Mouse (Mus musculus) heart, embryonic 14.5 days (tissue): Measurements from ENCODE around the gene Gm43552. TPM values are rescaled to one million over a fixed set of nuclear protein-coding genes. Genes with fewer than 3 reads are reported as not detected.
A peak's percentile ranks its signal among the peaks of the same experiment; 100 is the strongest.

Experiments used
- ATAC-seq: fragments of 200-750 bp; cut with Nextera tagmentation; 2 replicates; pipeline ENCODE4 v1.8.0; 2017; ENCODE audit warnings: low read depth, moderate TSS enrichment; ENCODE audit not compliant: insufficient number of reproducible peaks, insufficient read depth, low FRiP score
- H3K27ac ChIP-seq, 2 experiments: fragments of 200-500 bp in 1 of 2; fragments of 300-500 bp in 1 of 2; sonication (generic) in 1 of 2; replicated peaks in 1 of 2; 2 replicates each; pipeline ENCODE4 v1.5.1; 2012 to 2014; ENCODE audit warnings: low read depth in 2 of 2, low read length in 2 of 2, control low read depth in 1 of 2, mild to moderate bottlenecking in 1 of 2, mixed read lengths in 1 of 2; ENCODE audit not compliant: control insufficient read depth in 1 of 2, insufficient read depth in 1 of 2
- H3K27me3 ChIP-seq: fragments of 300-500 bp; sonication (generic); 2 replicates; pipeline ENCODE4 v1.6.1; 2014; ENCODE audit warnings: mild to moderate bottlenecking, low read length, control low read depth; ENCODE audit not compliant: control insufficient read depth, insufficient read depth
- H3K36me3 ChIP-seq: fragments of 300-500 bp; sonication (generic); 2 replicates; pipeline ENCODE4 v1.6.1; 2014; ENCODE audit warnings: mild to moderate bottlenecking, control low read depth, low read length, mixed read lengths; ENCODE audit not compliant: control insufficient read depth, insufficient read depth
- H3K4me1 ChIP-seq, 2 experiments: fragments of 200-500 bp in 1 of 2; fragments of 300-500 bp in 1 of 2; sonication (generic) in 1 of 2; 2 replicates each; pipeline ENCODE4 v1.6.1; 2012 to 2014; ENCODE audit warnings: low read length in 2 of 2, control low read depth in 1 of 2, mixed read lengths in 1 of 2; ENCODE audit not compliant: control insufficient read depth in 2 of 2, insufficient read depth in 2 of 2
- H3K4me2 ChIP-seq: fragments of 300-500 bp; sonication (generic); 2 replicates; pipeline ENCODE4 v1.6.1; 2014; ENCODE audit warnings: mild to moderate bottlenecking, low read length
- H3K4me3 ChIP-seq, 2 experiments: fragments of 200-500 bp in 1 of 2; fragments of 300-500 bp in 1 of 2; sonication (generic) in 1 of 2; 2 replicates each; pipeline ENCODE4 v1.5.1; 2012 to 2014; ENCODE audit warnings: low read length in 2 of 2, mild to moderate bottlenecking in 2 of 2, control low read depth in 1 of 2, low read depth in 1 of 2, moderate library complexity in 1 of 2; ENCODE audit not compliant: control insufficient read depth in 1 of 2, insufficient read depth in 1 of 2
- H3K9ac ChIP-seq: fragments of 300-500 bp; sonication (generic); 2 replicates; pipeline ENCODE4 v1.6.1; 2014; ENCODE audit warnings: mild to moderate bottlenecking, low read length
- H3K9me3 ChIP-seq: fragments of 300-500 bp; sonication (generic); 2 replicates; pipeline ENCODE4 v1.6.1; 2016; ENCODE audit warnings: low read length, control low read depth; ENCODE audit not compliant: control insufficient read depth
- WGBS: fragments of 180-500 bp; shearing (Covaris S2); extraction: QIAGEN DNeasy Blood & Tissue Kit; methylation state at CpG from one replicate; pipeline ENCODE4 v1.1.7; 2014; 5-methylcytosine and 5-hydroxymethylcytosine counted together
- polyA plus RNA-seq: library from polyadenylated mRNA; unstranded; fragments of >200 nt; fragmentation: Nextera tagmentation; extraction: Ambion mirVana; gene quantifications from 2 replicates; pipeline ENCODE4 v1.2.1, GENCODE M21; 2014

Gm43552 gene
- polyA plus RNA-seq, 1 experiment from 2014 or later, result not detected

- Histone ChIP-seq H3K27ac (no peak overlapping the region), H3K9me3 (no peaks in the 10 kb centered on the region), H3K4me1 (no peaks in the 10 kb centered on the region), H3K36me3 (peaks cover 91% of the 10 kb centered on the region), H3K4me2 (no peak overlapping the region), H3K4me3 (no peak overlapping the region), H3K27me3 (no peaks in the 10 kb centered on the region), H3K9ac (no peak overlapping the region)
- WGBS, result 91% methylated on average over 8 of the region's 8 CpGs
- no peak for ATAC-seq
Measured at GRCm38 (mm10) chr5:65422803-65423202, 69.8 kb downstream of the Gm43552 start.

DNA sequence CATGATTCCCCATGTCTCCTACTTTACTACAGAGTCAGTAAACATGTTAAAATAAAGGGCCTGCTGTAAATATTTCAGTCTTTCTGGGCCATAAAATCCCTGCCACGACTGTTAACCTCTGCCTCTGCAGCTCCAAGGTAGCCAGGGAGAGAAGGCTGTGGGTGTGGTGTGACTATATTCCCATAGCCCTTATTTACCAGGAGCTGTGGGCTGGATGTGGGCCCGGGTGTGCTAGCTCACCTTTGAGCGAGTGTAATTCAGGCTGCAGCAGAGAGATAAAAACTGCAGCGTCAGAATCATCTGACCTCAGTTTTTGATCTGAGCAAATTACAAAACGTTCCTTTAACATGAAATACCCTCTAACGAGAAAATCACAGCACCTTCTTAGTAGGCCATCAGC, 71.8 kb downstream of the Gm43552 start:
- Histone ChIP-seq H3K36me3 (peaks cover 92% of the 10 kb centered on the region), H3K27me3 (no peaks in the 10 kb centered on the region), H3K9ac (no peak overlapping the region), H3K4me1 (peaks cover 11 to 15% of the 10 kb centered on the region in 2 experiments), H3K4me3 (no peak overlapping the region), H3K9me3 (no peaks in the 10 kb centered on the region), H3K4me2 (no peak overlapping the region), H3K27ac (no peak overlapping the region)
- WGBS, result 76% methylated on average over 6 of the region's 6 CpGs
- no peak for ATAC-seq

- Histone ChIP-seq H3K27ac (no peak overlapping the region), H3K9ac (no peak overlapping the region), H3K9me3 (no peaks in the 10 kb centered on the region), H3K4me2 (no peak overlapping the region), H3K4me3 (no peak overlapping the region), H3K36me3 (peaks cover 80% of the 10 kb centered on the region), H3K4me1 (peaks cover 20 to 26% of the 10 kb centered on the region in 2 experiments), H3K27me3 (no peaks in the 10 kb centered on the region)
- no peak for ATAC-seq
- 80% methylated on average over 10 of the region's 10 CpGs for WGBS
Measured at GRCm38 (mm10) chr5:65419136-65419535, 73.5 kb downstream of the Gm43552 start.

DNA sequence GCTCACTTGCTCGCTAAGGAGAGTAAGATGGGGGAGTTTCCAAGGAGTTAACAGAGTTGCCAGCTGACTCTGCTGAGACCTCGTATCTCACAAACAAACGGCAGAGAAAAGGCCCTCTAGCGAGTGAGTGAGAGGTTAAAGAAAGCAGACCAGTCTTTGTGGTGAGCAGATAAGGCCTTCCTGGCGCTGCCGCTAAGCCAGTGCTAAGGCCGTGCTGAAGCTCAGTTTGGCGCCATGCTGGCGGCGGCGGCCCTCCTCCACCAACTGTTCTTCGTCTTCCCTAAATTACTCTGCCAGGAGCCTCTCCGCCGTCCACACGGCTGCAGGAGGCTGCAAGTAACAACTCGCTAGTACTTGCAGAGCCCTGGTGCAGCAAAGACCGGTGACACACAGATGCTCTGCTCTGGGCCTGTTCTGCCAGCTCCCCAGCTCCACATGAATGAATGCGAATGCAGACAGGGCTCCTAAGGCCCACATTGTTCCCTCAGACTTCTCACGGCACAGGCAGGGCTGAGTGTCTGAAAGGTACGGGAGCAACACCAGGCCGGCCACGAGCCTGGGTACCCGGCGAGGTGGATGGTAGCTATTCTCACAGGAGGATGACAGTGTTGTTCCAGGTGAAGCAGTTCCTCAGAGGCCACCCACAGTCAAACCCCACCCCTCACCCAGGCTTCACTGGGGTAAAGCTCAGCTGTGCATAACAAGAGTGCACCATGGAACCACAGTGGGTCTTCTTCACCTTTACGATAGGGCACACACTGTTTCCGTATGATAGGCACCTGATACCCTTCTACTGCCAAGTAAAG, 76.8 kb downstream of the Gm43552 start:
- H3K27ac ChIP-seq, result peak overlapping the region; percentile 95 to 97
- H3K4me3 ChIP-seq, result 0 out of 4 replicates have a peak overlapping the region, but pooled peaks of 1 of the 2 experiments have one; percentile 2
- peak overlapping the region; percentile 22 for H3K4me2 ChIP-seq
- H3K9ac ChIP-seq, result peak overlapping the region; percentile 44
- no peaks in the 10 kb centered on the region for H3K9me3 ChIP-seq
- H3K27me3 ChIP-seq, result no peaks in the 10 kb centered on the region
- 8% methylated on average over 26 of the region's 26 CpGs for WGBS
- peak; percentile 87 for ATAC-seq
- H3K36me3 ChIP-seq, result peaks cover 76% of the 10 kb centered on the region
- H3K4me1 ChIP-seq, result peaks cover 21 to 27% of the 10 kb centered on the region in 2 experiments

DNA sequence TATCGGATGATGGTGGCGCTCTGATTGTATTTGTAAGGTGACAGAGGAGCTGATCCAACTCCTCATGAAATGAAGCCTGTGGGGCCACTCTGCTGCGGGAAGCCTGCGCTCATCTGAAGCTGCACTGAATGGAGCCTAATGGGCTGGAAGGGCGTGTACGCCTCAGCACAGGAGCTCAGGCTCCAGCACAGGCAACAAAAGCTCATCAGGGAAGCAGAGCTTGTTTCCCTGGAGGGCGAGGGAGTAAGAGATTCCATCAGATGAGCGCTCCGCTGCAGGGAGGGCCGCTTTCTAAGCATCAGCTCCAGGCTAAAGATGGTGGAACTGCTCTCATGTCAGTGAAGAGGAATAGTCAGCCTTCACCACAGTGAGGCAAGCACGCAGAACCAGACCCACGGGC, 84.6 kb downstream of the Gm43552 start:
- ATAC-seq, result no peak
- Histone ChIP-seq H3K36me3 (peaks cover 78% of the 10 kb centered on the region), H3K9ac (no peak overlapping the region), H3K4me2 (no peak overlapping the region), H3K27ac (peak overlapping the region; percentile 1 to 17; a peak in 1 of 4 replicates), H3K27me3 (no peaks in the 10 kb centered on the region), H3K4me3 (no peak overlapping the region), H3K9me3 (no peaks in the 10 kb centered on the region), H3K4me1 (peaks cover 0 to 3% of the 10 kb centered on the region in 2 experiments; a peak in 1 of 4 replicates)
- WGBS, result 57% methylated on average over 12 of the region's 12 CpGs

- H3K4me2 ChIP-seq, result no peak overlapping the region
- H3K27ac ChIP-seq, result no peak overlapping the region
- ATAC-seq, result no peak
- H3K9ac ChIP-seq, result no peak overlapping the region
- no peaks in the 10 kb centered on the region for H3K27me3 ChIP-seq
- no peaks in the 10 kb centered on the region for H3K4me1 ChIP-seq
- H3K9me3 ChIP-seq, result no peaks in the 10 kb centered on the region
- H3K4me3 ChIP-seq, result no peak overlapping the region
- WGBS, result 32% methylated on average over 2 of the region's 2 CpGs
- peaks cover 85% of the 10 kb centered on the region for H3K36me3 ChIP-seq
Measured at GRCm38 (mm10) chr5:65401251-65401994, 91.2 kb downstream of the Gm43552 start.

DNA sequence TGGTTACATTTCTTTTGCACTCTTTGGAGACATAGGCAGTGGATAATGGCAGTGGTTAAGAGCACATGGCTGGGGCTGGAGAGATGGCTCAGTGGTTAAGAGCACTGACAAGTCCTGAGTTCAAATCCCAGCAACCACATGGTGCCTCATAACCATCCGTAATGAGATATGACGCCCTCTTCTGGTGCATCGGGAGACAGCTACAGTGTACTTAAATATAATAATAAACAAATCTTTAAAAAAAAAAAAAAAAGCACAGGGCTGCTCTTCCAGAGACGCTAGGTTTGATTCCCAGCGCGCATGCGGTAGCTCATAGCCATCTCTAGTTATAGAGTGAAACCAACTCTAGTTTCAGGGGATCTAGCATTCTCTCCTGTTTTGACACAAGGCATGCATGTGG, 98.2 kb downstream of the Gm43552 start:
- peaks cover 62% of the 10 kb centered on the region for H3K36me3 ChIP-seq

More for the DNA sequence above, 98.2 kb downstream of the Gm43552 start:
- no peak overlapping the region for H3K27ac ChIP-seq
- H3K4me1 ChIP-seq, result peaks cover 0 to 15% of the 10 kb centered on the region in 2 experiments
- no peak for ATAC-seq
- H3K9me3 ChIP-seq, result no peaks in the 10 kb centered on the region
- H3K4me2 ChIP-seq, result no peak overlapping the region
- no peak overlapping the region for H3K9ac ChIP-seq
- H3K27me3 ChIP-seq, result no peaks in the 10 kb centered on the region
- WGBS, result 92% methylated on average over 7 of the region's 7 CpGs
- H3K4me3 ChIP-seq, result no peak overlapping the region
